Mouse (Mus musculus): ENCODE measurements at regions not wholly inside any gene's neighbourhood (a gene's known extent, or its start where the extent isn't known, plus 50 kb on each side); places are given as distances from the start of the nearest gene placed in this dataset.

- in situ Hi-C loops (cut with MboI, MseI) = loop anchor here in 1 of 2 experiments (5.0 kb wide), 1 partner anchor 59 kb away; no protein-coding TSS in a partner anchor
Observed at GRCm38 (mm10) chr1:151113199-151113598, 69.1 kb upstream of the Gm47985 start.

DNA sequence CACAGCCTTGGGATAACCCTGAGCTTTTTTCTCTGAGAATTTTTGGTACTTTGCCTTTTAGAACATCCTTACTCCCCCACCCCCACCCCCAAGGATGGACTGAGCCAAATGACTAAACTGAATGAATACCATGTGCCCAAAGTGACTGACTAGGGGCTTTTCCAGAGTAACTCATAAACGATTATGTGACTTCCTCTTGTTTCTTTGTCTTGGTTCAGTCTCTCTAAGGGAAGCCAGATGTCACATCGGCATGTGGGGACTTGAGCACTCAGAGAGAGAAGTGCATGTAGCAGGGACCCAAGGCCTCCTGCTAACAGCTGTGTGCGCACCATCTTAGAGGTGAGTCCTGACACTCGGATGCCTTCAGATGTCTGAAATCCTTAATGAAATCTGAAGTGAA lies 63.8 kb upstream of the Gm47985 start:
- in situ Hi-C loops (cut with MboI, MseI) = no loop called here

- in situ Hi-C loops (cut with MboI, MseI) = no loop called here
Observed at GRCm38 (mm10) chr1:151118982-151119381, 63.4 kb upstream of the Gm47985 start.

DNA sequence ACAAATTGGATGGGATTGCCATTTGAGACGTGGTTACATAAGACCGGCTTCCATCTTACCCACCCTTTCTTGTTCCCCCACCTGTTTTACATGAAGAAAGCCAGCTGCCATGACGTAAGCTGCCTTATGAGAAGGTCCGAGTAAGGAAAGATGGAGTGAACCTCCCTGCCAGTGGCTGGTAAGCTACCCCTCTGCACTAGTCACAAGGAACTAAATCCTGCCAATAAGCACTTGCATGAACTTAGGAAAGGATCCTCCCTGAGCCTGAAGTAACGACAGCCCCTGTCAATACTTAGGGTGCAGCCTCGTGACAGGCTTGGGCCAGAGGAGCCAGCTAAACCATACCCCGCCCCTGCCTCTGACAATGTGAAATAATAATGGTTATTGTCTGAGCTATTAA lies 62.8 kb upstream of the Gm47985 start:
- in situ Hi-C loops (cut with MboI, MseI) = no loop called here

- in situ Hi-C loops (cut with MboI, MseI) = no loop called here
Observed at GRCm38 (mm10) chr1:151121686-151122085, 60.7 kb upstream of the Gm47985 start.

DNA sequence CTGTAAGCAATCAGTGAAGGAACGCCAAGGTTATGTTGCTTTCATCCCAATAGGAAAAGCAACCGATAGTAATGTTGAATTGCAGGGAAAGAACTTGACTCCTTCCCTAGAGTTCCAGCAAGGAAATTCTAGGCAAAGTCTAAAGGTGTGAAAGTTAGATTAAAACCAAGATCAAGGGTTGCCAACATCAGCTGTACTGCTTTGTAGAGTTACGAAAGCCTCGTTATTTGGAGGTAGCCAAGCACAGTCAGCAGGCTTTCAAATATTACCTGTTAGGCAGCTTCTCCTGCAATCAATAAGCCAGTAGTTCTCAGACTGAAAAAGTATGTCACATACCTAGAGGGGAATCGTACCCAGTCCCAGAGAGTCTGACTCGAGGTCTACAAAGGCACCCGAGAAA lies 58.4 kb upstream of the Gm47985 start:
- in situ Hi-C loops (cut with MboI, MseI) = no loop called here

GRCm38 (mm10) chr1:151125028-151125659 lies 57.2 kb upstream of the Gm47985 start:
- in situ Hi-C loops (cut with MboI, MseI) = no loop called here

DNA sequence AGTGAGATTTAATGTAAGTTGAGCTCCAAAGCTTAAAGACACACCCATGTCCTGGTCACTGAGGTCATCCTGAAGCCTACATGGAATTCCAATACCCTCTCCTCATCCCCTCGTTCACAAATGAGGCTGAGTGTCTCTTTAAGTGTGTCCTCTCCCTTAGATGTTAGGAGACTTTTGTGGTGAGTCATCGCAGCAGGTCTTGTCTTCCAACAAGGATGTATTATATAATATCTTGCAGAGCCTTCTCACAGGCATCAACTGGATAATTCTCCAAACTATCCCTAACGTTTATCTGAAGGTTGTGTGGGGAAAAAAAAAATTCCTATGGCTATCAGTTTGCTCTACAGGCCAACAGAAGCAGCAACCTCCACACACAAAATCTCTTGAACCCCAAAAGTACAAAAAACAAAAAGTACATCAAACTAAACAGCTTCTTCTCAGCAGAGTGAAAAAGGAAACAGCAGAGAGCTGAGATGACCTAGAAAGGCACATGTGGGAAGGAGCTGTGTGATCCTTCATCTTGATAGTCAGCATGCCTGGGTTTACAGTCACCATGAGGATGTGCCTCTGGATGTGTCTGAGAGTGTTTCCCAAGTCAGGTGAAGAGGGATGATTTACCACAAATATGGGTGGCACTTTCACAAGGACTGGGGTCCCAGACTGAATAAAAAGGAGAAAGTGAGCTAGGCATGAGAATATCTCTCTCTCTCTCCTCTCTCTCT lies 56.4 kb upstream of the Gm47985 start:
- in situ Hi-C loops (cut with MboI, MseI) = no loop called here

DNA sequence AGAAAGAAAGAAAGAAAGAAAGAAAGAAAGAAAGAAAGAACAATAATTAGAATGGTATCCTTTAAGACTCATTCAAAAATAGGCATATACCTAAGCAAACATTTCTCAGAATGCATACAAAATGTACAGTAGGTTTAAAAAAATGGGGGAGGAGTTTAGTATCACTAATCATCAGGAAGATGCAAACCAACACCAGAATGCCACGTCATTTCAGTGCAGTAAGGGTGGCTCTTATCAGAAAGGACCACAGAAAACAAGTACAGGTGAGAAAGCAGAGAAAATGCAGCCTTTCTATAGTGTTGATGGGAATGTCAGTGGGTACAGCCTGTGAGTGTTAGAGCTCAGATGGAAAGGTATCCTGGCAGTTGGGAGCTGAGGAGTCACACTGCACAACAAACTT lies 55.6 kb upstream of the Gm47985 start:
- in situ Hi-C loops (cut with MboI, MseI) = no loop called here

DNA sequence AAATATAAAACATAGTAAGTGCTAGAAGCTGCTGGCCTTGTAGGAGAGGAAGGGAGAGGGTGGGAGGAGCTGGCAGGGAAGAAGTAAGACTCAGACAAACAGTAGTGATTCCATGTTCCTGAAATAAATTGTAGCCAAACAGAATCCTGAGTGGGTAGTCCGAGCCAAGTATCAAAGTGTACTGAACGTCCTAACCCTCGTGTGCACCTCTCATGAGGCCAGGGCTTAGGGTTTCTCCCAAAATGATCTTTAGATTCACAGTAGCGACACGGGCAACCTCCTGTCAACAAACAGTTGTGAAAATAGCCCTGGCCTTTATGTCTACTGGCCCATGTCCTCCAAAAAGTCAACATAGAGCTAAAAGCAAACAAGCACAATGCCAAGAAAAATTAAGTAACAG lies 54.3 kb upstream of the Gm47985 start:
- in situ Hi-C loops (cut with MboI, MseI) = no loop called here

DNA sequence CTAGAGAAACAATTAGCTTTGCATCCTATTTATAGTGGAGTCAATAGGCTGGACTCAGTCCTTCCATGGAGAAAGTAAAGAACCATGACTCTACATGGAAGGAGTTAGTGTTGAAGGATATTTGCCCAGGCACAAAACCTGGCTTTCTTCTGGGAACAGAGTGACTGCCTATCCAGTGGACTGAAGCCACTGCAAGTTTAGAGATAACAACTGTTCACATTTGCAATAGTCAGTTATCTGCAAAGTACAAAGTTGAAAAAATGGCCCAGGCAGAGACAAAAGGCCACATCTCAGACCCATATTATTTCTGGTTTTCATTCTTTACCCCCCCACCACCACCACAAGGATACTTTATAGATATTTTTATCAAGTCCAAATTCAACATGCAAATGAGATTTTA lies 53.4 kb upstream of the Gm47985 start:
- in situ Hi-C loops (cut with MboI, MseI) = no loop called here

DNA sequence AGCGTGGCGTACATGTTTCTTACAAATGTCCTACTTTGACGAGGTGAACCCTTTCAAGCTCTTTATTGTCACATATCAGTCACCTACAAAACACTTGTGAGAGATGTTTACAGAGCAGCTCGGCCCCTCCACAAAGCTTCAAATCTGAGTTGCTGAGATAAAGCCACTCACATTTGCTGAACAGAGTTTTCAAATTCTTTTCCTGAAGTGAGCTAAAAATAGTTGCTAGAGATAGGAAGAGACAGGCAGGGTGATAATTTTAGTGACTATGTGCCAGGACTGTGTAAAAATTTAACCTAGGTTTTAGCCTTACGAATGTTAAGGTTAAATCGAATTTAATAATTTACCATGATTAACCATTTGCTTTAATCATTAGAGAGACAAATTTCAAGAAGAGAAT lies 52.3 kb upstream of the Gm47985 start:
- in situ Hi-C loops (cut with MboI, MseI) = no loop called here

DNA sequence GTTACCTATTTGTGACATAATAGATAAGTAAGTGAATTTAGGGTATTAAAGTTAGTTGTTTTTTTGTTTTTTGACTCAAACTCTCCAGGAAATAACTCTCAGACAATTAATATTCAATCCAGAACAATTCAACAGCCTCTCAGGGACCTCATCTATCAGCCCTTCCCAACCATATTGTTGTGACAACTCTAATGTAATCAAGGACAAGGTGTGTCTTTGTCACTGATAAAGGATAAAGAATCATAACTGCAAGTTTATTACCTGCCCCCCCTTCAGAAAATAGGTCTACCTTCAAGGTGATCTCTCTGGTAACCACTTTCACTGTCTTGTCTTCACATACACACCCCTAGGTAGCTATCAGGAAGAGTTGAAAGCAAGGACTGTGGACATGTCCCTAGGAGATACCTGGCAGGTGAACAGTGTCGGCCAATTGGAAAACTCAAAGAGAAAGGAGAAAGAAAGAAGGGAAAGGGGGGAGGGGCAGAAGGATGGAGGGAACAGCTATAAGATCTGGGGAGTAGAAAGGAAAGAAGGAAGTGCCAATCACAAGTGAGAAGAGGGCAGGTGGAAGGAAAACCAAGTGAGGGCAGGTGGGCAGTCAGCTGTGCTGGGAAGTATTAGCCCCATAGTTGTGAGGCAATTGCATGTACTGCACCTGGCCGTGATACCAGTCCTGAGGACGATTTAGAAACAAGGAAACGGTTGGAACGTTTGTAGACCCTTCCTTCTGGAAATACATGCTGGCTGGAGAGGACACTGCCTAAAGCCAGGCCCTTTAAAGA lies 51.3 kb upstream of the Gm47985 start:
- in situ Hi-C loops (cut with MboI, MseI) = no loop called here

DNA sequence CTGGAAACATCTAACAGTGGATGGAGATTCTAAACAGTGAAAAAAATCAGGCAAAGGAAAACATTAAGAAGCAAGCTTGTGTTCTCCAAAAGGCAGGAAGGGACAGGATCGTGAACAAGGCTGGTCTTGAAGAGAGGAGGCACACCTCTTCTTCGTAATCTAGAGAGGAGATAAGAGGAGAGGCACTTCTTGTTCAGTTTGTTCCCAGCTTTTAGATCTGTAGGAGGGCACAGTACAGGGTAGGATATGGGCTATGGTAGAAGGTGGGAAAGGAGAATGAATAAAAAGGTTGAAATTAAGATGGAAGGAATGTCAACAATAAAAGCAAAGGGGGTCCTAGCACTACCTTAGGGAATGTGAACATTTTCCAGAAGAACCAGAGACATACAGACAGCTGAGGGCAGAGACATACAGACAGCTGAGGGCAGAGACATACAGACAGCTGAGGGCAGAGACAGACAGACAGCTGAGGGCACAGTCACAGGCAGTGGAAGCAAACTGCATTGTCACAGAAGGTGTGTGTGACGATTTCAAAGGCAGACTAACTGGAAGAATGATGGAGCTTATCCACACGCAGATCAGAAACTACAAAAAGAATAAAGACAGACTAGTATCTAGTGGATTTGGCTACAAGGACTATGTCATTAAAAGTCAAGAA lies 50.6 kb upstream of the Gm47985 start:
- in situ Hi-C loops (cut with MboI, MseI) = no loop called here

Data from T-helper 17 cell (primary cell).